Mouse (Mus musculus) hindbrain, postnatal 0 days (tissue): Measurements from ENCODE around the gene Son. TPM values are rescaled to one million over a fixed set of nuclear protein-coding genes. Genes with fewer than 3 reads are reported as not detected.

Source experiments
- ATAC-seq: fragments of 200-750 bp; cut with Nextera tagmentation; 2 replicates; pipeline ENCODE4 v1.8.0; 2017; ENCODE audit warnings: mild to moderate bottlenecking, moderate TSS enrichment, moderate library complexity
- DNase-seq: peaks from one replicate; pipeline ENCODE4 v3.0.0-alpha.2; 2015; ENCODE audit warnings: low spot score
- H3K27ac ChIP-seq: fragments of 300-500 bp; sonication (generic); 2 replicates; pipeline ENCODE4 v1.5.1; 2014; ENCODE audit warnings: mild to moderate bottlenecking
- H3K27me3 ChIP-seq: fragments of 300-500 bp; sonication (generic); 2 replicates; pipeline ENCODE4 v1.6.1; 2014; ENCODE audit warnings: low read length, mixed read lengths; ENCODE audit not compliant: insufficient read depth
- H3K36me3 ChIP-seq: fragments of 300-500 bp; sonication (generic); 2 replicates; pipeline ENCODE4 v1.6.1; 2014; ENCODE audit warnings: low read length, mixed read lengths; ENCODE audit not compliant: insufficient read depth
- H3K4me1 ChIP-seq: fragments of 300-500 bp; sonication (generic); 2 replicates; pipeline ENCODE4 v1.6.1; 2014; ENCODE audit warnings: antibody characterized with exemption, low read length, mixed read lengths; ENCODE audit not compliant: insufficient read depth
- H3K4me2 ChIP-seq: fragments of 300-500 bp; sonication (generic); 2 replicates; pipeline ENCODE4 v1.6.1; 2014; ENCODE audit warnings: low read depth, mild to moderate bottlenecking, low read length, moderate library complexity, mixed read lengths
- H3K4me3 ChIP-seq: fragments of 300-500 bp; sonication (generic); 2 replicates; pipeline ENCODE4 v1.5.1; 2014; ENCODE audit warnings: low read length
- H3K9ac ChIP-seq: fragments of 300-500 bp; sonication (generic); replicated peaks from 2 replicates; pipeline ENCODE4 v1.6.1; 2014; ENCODE audit warnings: mild to moderate bottlenecking, low read length, moderate library complexity, mixed read lengths
- H3K9me3 ChIP-seq: fragments of 300-500 bp; sonication (generic); 2 replicates; pipeline ENCODE4 v1.6.1; 2016; ENCODE audit warnings: low read length, mixed read lengths
- CTCF ChIP-seq: IDR thresholded peaks from 2 replicates; pipeline ENCODE4 v1.5.1; 2016; ENCODE audit warnings: antibody characterized with exemption, control low read depth, low read depth
- WGBS: fragments of 180-500 bp; shearing (Covaris S2); extraction: QIAGEN DNeasy Blood & Tissue Kit; methylation state at CpG from one replicate; pipeline ENCODE4 v1.1.7; 2014; 5-methylcytosine and 5-hydroxymethylcytosine counted together
- polyA plus RNA-seq: library from polyadenylated mRNA; unstranded; fragments of >200 nt; fragmentation: Nextera tagmentation; extraction: Ambion mirVana; gene quantifications from 2 replicates; pipeline ENCODE4 v1.2.1, GENCODE M21; 2015
- total RNA-seq: library from RNA; depleted of rRNA; stranded (reverse); fragments of >200 nt; gene quantifications from 2 replicates; pipeline ENCODE4 v1.2.3, GENCODE M21; 2014; rRNA removed

The Son gene
- total RNA-seq (246 and 254 TPM in 2 replicates), polyA plus RNA-seq (95.3 and 97.2 TPM in 2 replicates)

GRCm38 (mm10) chr16:91647461-91648219 is at the start of gene Son:
Son (plus strand) TSS chr16:91647506.
- peak within 1 kb of the TSS; percentile 74 for H3K9ac ChIP-seq
- DNase-seq: peak; percentile 99
- WGBS: under 1% methylated on average over 68 of the region's 70 CpGs
- ATAC-seq: peak; percentile 96
- H3K4me3 ChIP-seq: peak within 1 kb of the TSS; percentile 81
- H3K4me1 ChIP-seq: peaks cover 7% of the 10 kb centered on the region; the same call in 1 of the 2 replicates
- H3K36me3 ChIP-seq: peaks cover 12% of the 10 kb centered on the region
- H3K27ac ChIP-seq: peak within 1 kb of the TSS; percentile 97
- H3K9me3 ChIP-seq: no peaks in the 10 kb centered on the region
- H3K27me3 ChIP-seq: no peaks in the 10 kb centered on the region
- peak within 1 kb of the TSS; percentile 76 for H3K4me2 ChIP-seq
- peak; percentile 20; the same call in 1 of the 2 replicates for TF ChIP-seq CTCF

GRCm38 (mm10) chr16:91597672-91598010 is 49.7 kb upstream of the Son start, which contains the start of gene Tmem50b:
Tmem50b (minus strand) TSS chr16:91597800.
- peaks cover 6% of the 10 kb centered on the region; the same call in 1 of the 2 replicates for H3K4me1 ChIP-seq
- peak within 1 kb of the TSS; percentile 90 for H3K4me3 ChIP-seq
- TF ChIP-seq CTCF: no peak
- H3K9ac ChIP-seq: peak within 1 kb of the TSS; percentile 84
- no peaks in the 10 kb centered on the region for H3K36me3 ChIP-seq
- H3K4me2 ChIP-seq: peak within 1 kb of the TSS; percentile 73
- no peaks in the 10 kb centered on the region for H3K9me3 ChIP-seq
- WGBS: under 1% methylated on average over 31 of the region's 34 CpGs
- DNase-seq (peak; percentile 98), ATAC-seq (peak; percentile 99)
- H3K27me3 ChIP-seq: no peaks in the 10 kb centered on the region
- peak within 1 kb of the TSS; percentile 80 for H3K27ac ChIP-seq

DNA sequence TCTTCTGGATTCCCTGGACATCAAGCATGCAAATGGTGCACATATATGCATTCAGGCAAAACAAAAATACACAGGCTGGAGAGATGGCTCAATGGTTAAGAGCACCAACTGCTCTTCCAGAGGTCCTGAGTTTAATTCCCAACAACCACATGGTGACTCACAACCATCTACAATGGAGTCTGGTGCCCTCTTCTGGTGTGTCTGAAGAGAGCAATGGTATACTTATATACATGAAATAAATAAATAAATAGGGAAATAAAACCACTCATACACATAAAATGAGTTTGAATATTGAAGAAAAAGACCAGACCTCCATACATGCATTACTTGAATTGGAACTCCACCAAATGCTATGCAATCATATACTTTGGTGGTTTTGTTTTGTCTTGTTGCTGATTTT is 48.1 kb upstream of the Son start:
- Histone ChIP-seq H3K4me1 (peaks cover 6% of the 10 kb centered on the region; the same call in 1 of the 2 replicates), H3K36me3 (no peaks in the 10 kb centered on the region), H3K4me2 (no peak overlapping the region), H3K4me3 (no peak overlapping the region), H3K9ac (no peak overlapping the region), H3K9me3 (no peaks in the 10 kb centered on the region), H3K27me3 (no peaks in the 10 kb centered on the region), H3K27ac (no peak overlapping the region)
- TF ChIP-seq CTCF: 0 out of 2 replicates have a peak, but pooled peaks have one; percentile 10
- DNase-seq (no peak), ATAC-seq (no peak)

GRCm38 (mm10) chr16:91601081-91601480 is 46.2 kb upstream of the Son start:
- Histone ChIP-seq H3K27me3 (no peaks in the 10 kb centered on the region), H3K36me3 (no peaks in the 10 kb centered on the region), H3K9me3 (no peaks in the 10 kb centered on the region), H3K4me1 (no peaks in the 10 kb centered on the region), H3K4me2 (no peak overlapping the region), H3K4me3 (no peak overlapping the region), H3K27ac (no peak overlapping the region), H3K9ac (no peak overlapping the region)
- WGBS: 84% methylated on average over 4 of the region's 4 CpGs
- no peak for ATAC-seq
- no peak for TF ChIP-seq CTCF
- no peak for DNase-seq

DNA sequence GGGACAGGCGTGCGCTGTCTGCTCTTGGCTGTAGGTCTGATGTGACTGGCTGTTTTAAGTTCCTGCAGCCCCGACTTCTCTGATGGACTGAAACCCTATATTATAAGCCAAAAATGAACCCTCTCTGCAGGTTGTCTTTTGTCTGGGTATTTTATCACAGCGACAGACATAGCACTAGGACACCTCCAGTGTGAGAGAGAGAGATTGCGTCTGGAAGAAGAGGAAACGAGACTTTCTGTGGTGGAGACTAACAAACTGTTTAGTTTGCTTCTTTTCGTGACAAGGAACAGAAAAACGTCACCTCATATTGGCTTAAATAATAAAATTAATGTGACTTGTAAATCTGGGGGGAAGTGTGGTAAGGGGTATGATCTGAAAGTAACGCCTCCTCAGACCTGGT is 45.6 kb upstream of the Son start:
- Histone ChIP-seq H3K27me3 (no peaks in the 10 kb centered on the region), H3K27ac (no peak overlapping the region), H3K9me3 (no peaks in the 10 kb centered on the region), H3K9ac (no peak overlapping the region), H3K36me3 (no peaks in the 10 kb centered on the region), H3K4me3 (no peak overlapping the region), H3K4me2 (no peak overlapping the region), H3K4me1 (no peaks in the 10 kb centered on the region)
- DNase-seq (no peak), ATAC-seq (no peak)
- 76% methylated on average over 9 of the region's 9 CpGs for WGBS
- TF ChIP-seq CTCF: no peak

DNA sequence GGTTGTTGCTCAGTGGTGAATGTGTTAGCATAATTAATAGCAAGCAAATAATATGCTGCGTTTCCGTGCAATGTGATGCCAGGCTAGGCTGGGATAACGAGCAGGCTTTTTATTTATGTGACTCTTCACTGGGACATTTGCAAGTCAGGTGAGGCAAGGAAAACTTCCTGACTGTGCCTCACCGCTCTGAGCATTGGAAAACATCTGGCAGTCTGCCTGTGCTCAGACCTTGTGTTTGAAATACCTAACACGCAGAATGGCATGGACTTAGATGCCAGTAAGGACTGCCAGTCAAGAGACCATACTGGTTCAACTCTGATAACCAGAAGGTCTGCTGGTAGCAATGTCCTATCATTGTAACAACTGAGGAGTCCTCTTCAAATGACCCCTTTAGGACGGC is 42.1 kb upstream of the Son start:
- H3K9ac ChIP-seq: no peak overlapping the region
- ATAC-seq: no peak
- 80% methylated on average over 6 of the region's 6 CpGs for WGBS

GRCm38 (mm10) chr16:91606958-91607357 is 40.3 kb upstream of the Son start:
- Histone ChIP-seq H3K9ac (no peak overlapping the region), H3K9me3 (no peaks in the 10 kb centered on the region), H3K27ac (no peak overlapping the region), H3K4me3 (no peak overlapping the region), H3K27me3 (no peaks in the 10 kb centered on the region), H3K4me2 (no peak overlapping the region), H3K4me1 (no peaks in the 10 kb centered on the region), H3K36me3 (no peaks in the 10 kb centered on the region)
- no peak for TF ChIP-seq CTCF
- WGBS: 87% methylated on average over 8 of the region's 8 CpGs
- DNase-seq: no peak
- no peak for ATAC-seq

More for the DNA sequence above, 42.1 kb upstream of the Son start:
- Histone ChIP-seq H3K27me3 (no peaks in the 10 kb centered on the region), H3K4me1 (no peaks in the 10 kb centered on the region), H3K4me3 (no peak overlapping the region), H3K9me3 (no peaks in the 10 kb centered on the region), H3K36me3 (no peaks in the 10 kb centered on the region), H3K4me2 (no peak overlapping the region), H3K27ac (no peak overlapping the region)
- no peak for DNase-seq
- TF ChIP-seq CTCF: no peak
